Mouse (Mus musculus) neutrophil, adult 5-6 weeks (primary cell): Measurements from ENCODE around the gene Acss1. TPM values are rescaled to one million over a fixed set of nuclear protein-coding genes. Genes with fewer than 3 reads are reported as not detected.

Source experiments
- ATAC-seq: fragments of 151-379, 151-347 bp; 2 replicates; pipeline ENCODE4 v1.8.0; 2017; ENCODE audit warnings: mild to moderate bottlenecking, moderate TSS enrichment; ENCODE audit not compliant: insufficient number of reproducible peaks, poor library complexity, low FRiP score, severe bottlenecking; ENCODE audit errors: extremely low read depth
- total RNA-seq: library from RNA; stranded (forward); fragments of 200-1000 nt; gene quantifications from 2 replicates; pipeline ENCODE4 v1.2.3, GENCODE M21; 2017

Acss1 gene
- total RNA-seq, 1 experiment from 2014 or later, result 56.7 TPM

GRCm38 (mm10) chr2:150667065-150667819, 1.1 kb downstream of the Acss1 start:
- peak; percentile 74 for ATAC-seq

GRCm38 (mm10) chr2:150666723-150667064, 1.6 kb downstream of the Acss1 start:
- ATAC-seq, result peak; percentile 33

GRCm38 (mm10) chr2:150665534-150666451, 2.5 kb downstream of the Acss1 start:
- no peak for ATAC-seq

- no peak for ATAC-seq
These were observed 3.3 kb downstream of the Acss1 start for GRCm38 (mm10) chr2:150665006-150665405.

GRCm38 (mm10) chr2:150664152-150664920, 4.0 kb downstream of the Acss1 start:
- no peak for ATAC-seq

GRCm38 (mm10) chr2:150663255-150663654, 5.0 kb downstream of the Acss1 start:
- no peak for ATAC-seq

- no peak for ATAC-seq
These were observed 6.3 kb downstream of the Acss1 start for GRCm38 (mm10) chr2:150662007-150662406.

GRCm38 (mm10) chr2:150660668-150661451, 7.4 kb downstream of the Acss1 start:
- no peak for ATAC-seq

- no peak for ATAC-seq
These were observed 8.3 kb downstream of the Acss1 start for GRCm38 (mm10) chr2:150660049-150660448.

- no peak for ATAC-seq
These were observed 11.1 kb downstream of the Acss1 start for GRCm38 (mm10) chr2:150656975-150657768.

- ATAC-seq, result no peak
These were observed 12.2 kb downstream of the Acss1 start for GRCm38 (mm10) chr2:150656112-150656511.

- peak; percentile 54; the same call in 1 of the 2 replicates for ATAC-seq
These were observed 13.0 kb downstream of the Acss1 start for GRCm38 (mm10) chr2:150655290-150655689.

- no peak for ATAC-seq
These were observed 13.5 kb downstream of the Acss1 start for GRCm38 (mm10) chr2:150654814-150655213.

- no peak for ATAC-seq
These were observed 16.9 kb downstream of the Acss1 start for GRCm38 (mm10) chr2:150651366-150651765.

GRCm38 (mm10) chr2:150650511-150651074, 17.7 kb downstream of the Acss1 start:
- no peak for ATAC-seq

GRCm38 (mm10) chr2:150648300-150648895, 19.9 kb downstream of the Acss1 start:
- ATAC-seq, result no peak

GRCm38 (mm10) chr2:150647681-150648299, 20.5 kb downstream of the Acss1 start:
- ATAC-seq, result no peak
